Mouse (Mus musculus) forebrain, embryonic 16.5 days (tissue): ENCODE results near the gene Fgfr2. TPM values are rescaled to one million over a fixed set of nuclear protein-coding genes. Genes with fewer than 3 reads are reported as not detected.
A peak's percentile ranks its signal among the peaks of the same experiment; 100 is the strongest.

ENCODE experiments used
- ATAC-seq: fragments of 200-750 bp; cut with Nextera tagmentation; 2 replicates; pipeline ENCODE4 v1.8.0; 2017; ENCODE audit warnings: mild to moderate bottlenecking, moderate library complexity
- H3K27ac ChIP-seq: fragments of 300-500 bp; sonication (generic); 2 replicates; pipeline ENCODE4 v1.5.1; 2014; ENCODE audit warnings: low read length, control low read depth
- H3K27me3 ChIP-seq: fragments of 300-500 bp; sonication (generic); replicated peaks from 2 replicates; pipeline ENCODE4 v1.6.1; 2014; ENCODE audit warnings: low read length; ENCODE audit not compliant: control insufficient read depth, insufficient read depth
- H3K36me3 ChIP-seq: fragments of 300-500 bp; sonication (generic); 2 replicates; pipeline ENCODE4 v1.6.1; 2014; ENCODE audit not compliant: control insufficient read depth, insufficient read depth
- H3K4me1 ChIP-seq: fragments of 300-500 bp; sonication (generic); replicated peaks from 2 replicates; pipeline ENCODE4 v1.6.1; 2014; ENCODE audit warnings: low read length; ENCODE audit not compliant: control insufficient read depth, insufficient read depth
- H3K4me2 ChIP-seq: fragments of 300-500 bp; sonication (generic); 2 replicates; pipeline ENCODE4 v1.6.1; 2014; ENCODE audit warnings: mild to moderate bottlenecking, low read length, control low read depth
- H3K4me3 ChIP-seq: fragments of 300-500 bp; sonication (generic); replicated peaks from 2 replicates; pipeline ENCODE4 v1.5.1; 2014; ENCODE audit warnings: mild to moderate bottlenecking, low read length, control low read depth
- H3K9ac ChIP-seq: fragments of 300-500 bp; sonication (generic); replicated peaks from 2 replicates; pipeline ENCODE4 v1.6.1; 2014; ENCODE audit warnings: low read depth, low read length, control low read depth
- H3K9me3 ChIP-seq: fragments of 300-500 bp; sonication (generic); 2 replicates; pipeline ENCODE4 v1.6.1; 2016; ENCODE audit warnings: low read length; ENCODE audit not compliant: control insufficient read depth
- WGBS: fragments of 180-500 bp; shearing (Covaris S2); extraction: QIAGEN DNeasy Blood & Tissue Kit; methylation state at CpG from one replicate; pipeline ENCODE4 v1.1.7; 2014; 5-methylcytosine and 5-hydroxymethylcytosine counted together
- polyA plus RNA-seq: library from polyadenylated mRNA; unstranded; fragments of >200 nt; fragmentation: Nextera tagmentation; extraction: Ambion mirVana; gene quantifications from 2 replicates; pipeline ENCODE4 v1.2.1, GENCODE M21; 2015

Gene Fgfr2
- polyA plus RNA-seq, 1 experiment from 2014 or later: 39.2 TPM

- Histone ChIP-seq H3K9me3 (0 out of 2 replicates have a peak, but pooled peaks cover 2% of the 10 kb centered on the region), H3K27ac (peak overlapping the region; percentile 87), H3K36me3 (no peaks in the 10 kb centered on the region), H3K9ac (peak overlapping the region; percentile 84), H3K4me1 (peaks cover 51% of the 10 kb centered on the region), H3K4me3 (peak overlapping the region; percentile 75), H3K27me3 (no peaks in the 10 kb centered on the region), H3K4me2 (peak overlapping the region; percentile 87)
- ATAC-seq: peak; percentile 47
- under 1% methylated on average over 41 of the region's 41 CpGs for WGBS
Observed at GRCm38 (mm10) chr7:130264616-130265318, 2858.4 kb downstream of the Fgfr2 start.

- 1% methylated on average over 20 of the region's 20 CpGs for WGBS
Observed at GRCm38 (mm10) chr7:130263799-130264351, 2859.3 kb downstream of the Fgfr2 start.

DNA sequence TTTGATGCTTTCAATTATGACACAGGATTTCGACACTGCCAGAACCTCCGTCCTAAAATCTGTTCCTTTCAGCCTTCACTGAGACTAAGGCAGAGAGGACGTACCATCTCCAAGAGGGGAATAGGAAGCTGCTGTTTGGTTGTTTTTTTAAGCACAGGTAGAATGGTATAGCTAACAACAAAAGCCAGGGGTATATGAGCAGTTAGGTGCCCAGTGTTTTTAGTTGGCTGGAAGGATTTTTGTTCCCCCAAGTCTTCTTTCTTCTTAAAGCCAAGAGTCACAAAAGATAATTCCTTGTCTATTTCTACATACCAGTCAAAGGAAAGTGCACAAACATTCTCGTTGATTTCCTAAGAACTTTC is 2859.9 kb downstream of the Fgfr2 start:
- Histone ChIP-seq H3K4me3 (peak overlapping the region; percentile 75), H3K9ac (peak overlapping the region; percentile 84), H3K4me2 (peak overlapping the region; percentile 87), H3K27me3 (no peaks in the 10 kb centered on the region), H3K36me3 (no peaks in the 10 kb centered on the region), H3K9me3 (0 out of 2 replicates have a peak, but pooled peaks cover 2% of the 10 kb centered on the region), H3K27ac (peak overlapping the region; percentile 87), H3K4me1 (peaks cover 60% of the 10 kb centered on the region)
- WGBS: 10% methylated on average over 4 of the region's 4 CpGs
- no peak for ATAC-seq

More at GRCm38 (mm10) chr7:130263799-130264351, 2859.3 kb downstream of the Fgfr2 start:
- no peaks in the 10 kb centered on the region for H3K36me3 ChIP-seq
- peak overlapping the region; percentile 84 for H3K9ac ChIP-seq
- peak overlapping the region; percentile 87 for H3K4me2 ChIP-seq
- H3K27ac ChIP-seq: peak overlapping the region; percentile 87
- H3K4me1 ChIP-seq: peaks cover 58% of the 10 kb centered on the region
- no peaks in the 10 kb centered on the region for H3K27me3 ChIP-seq
- no peak for ATAC-seq
- peak overlapping the region; percentile 75 for H3K4me3 ChIP-seq
- H3K9me3 ChIP-seq: 0 out of 2 replicates have a peak, but pooled peaks cover 2% of the 10 kb centered on the region

- Histone ChIP-seq H3K4me1 (peaks cover 64% of the 10 kb centered on the region), H3K27ac (peak overlapping the region; percentile 68), H3K27me3 (no peaks in the 10 kb centered on the region), H3K9me3 (0 out of 2 replicates have a peak, but pooled peaks cover 2% of the 10 kb centered on the region), H3K4me2 (peak overlapping the region; percentile 87), H3K36me3 (no peaks in the 10 kb centered on the region), H3K4me3 (peak overlapping the region; percentile 75), H3K9ac (peak overlapping the region; percentile 84)
- no peak for ATAC-seq
- 8% methylated on average over 17 of the region's 17 CpGs for WGBS
Observed at GRCm38 (mm10) chr7:130262528-130263232, 2860.5 kb downstream of the Fgfr2 start.

DNA sequence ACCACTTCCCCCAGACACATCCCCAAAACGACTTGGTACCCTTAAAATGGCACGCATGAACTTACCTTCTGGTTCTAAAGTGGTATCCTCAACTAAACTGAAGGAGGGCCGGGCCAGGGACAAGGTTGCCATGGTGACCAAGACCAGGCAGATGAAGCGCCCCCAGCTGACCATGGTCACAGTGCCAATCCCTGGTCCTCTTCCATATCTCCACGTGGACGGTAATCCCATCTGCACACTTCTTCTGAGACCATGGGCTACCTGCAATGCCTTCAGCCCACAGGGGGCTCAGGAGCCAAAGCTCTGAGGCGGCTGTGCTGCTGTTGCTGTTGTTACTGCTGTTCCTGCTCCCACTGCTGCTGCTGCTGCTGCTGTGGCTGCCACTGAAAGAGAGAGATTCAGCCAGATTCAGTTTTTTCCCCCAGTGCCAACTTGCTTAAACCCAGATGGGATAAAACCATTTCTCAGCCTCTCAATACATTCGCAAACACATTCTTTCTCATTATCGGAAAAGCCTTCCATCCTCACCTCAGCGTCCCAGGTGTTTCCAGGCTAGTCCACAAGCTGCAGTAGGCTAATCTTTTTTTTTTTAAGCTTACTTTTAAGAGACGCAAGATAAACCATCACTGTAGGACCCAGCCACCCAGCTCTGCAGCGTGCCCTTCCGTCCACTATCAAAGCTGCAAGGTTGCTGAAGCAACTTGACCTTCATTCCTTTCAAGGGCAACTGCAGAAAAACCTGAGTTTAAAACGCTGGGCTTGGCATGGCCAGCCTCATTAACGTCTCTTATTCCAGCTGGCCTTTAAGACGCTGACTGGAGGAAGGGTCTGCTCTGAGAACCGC is 2861.2 kb downstream of the Fgfr2 start:
- 21% methylated on average over 17 of the region's 17 CpGs for WGBS
- Histone ChIP-seq H3K4me1 (peaks cover 68% of the 10 kb centered on the region), H3K27me3 (no peaks in the 10 kb centered on the region), H3K9ac (peak overlapping the region; percentile 46), H3K4me3 (peak overlapping the region; percentile 75), H3K36me3 (no peaks in the 10 kb centered on the region), H3K9me3 (no peaks in the 10 kb centered on the region), H3K27ac (peak overlapping the region; percentile 68), H3K4me2 (peak overlapping the region; percentile 87)
- ATAC-seq: no peak

- Histone ChIP-seq H3K9me3 (no peaks in the 10 kb centered on the region), H3K4me2 (peak overlapping the region; percentile 87), H3K4me1 (peaks cover 69% of the 10 kb centered on the region), H3K4me3 (peak overlapping the region; percentile 75), H3K36me3 (no peaks in the 10 kb centered on the region), H3K27ac (peak overlapping the region; percentile 68; the same call in 1 of the 2 replicates), H3K27me3 (no peaks in the 10 kb centered on the region), H3K9ac (peak overlapping the region; percentile 46)
- WGBS: 50% methylated on average over 20 of the region's 20 CpGs
- ATAC-seq: no peak
Observed at GRCm38 (mm10) chr7:130260905-130261683, 2862.1 kb downstream of the Fgfr2 start.

DNA sequence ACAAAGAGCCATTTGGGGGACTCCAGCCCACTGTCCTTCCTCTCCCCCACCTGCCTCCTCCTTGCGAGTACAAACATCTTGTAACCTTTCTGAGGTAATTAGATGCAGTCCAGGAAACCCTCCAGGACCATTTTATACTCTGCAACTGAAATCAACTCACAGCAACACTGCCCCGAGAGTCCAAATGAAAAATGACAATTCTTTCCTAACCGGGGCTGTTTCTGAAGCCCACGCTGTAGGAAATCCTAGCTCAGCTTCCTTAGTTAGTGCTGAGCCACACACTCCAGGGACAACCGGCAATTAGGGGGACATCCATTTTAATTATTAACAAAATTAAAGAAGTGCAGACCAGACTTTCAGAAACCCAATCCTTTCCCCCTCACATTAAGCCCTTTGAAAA is 2863.1 kb downstream of the Fgfr2 start:
- no peaks in the 10 kb centered on the region for H3K36me3 ChIP-seq
- WGBS: 16% methylated on average over 5 of the region's 5 CpGs
- no peaks in the 10 kb centered on the region for H3K27me3 ChIP-seq
- no peak overlapping the region; the same call in 1 of the 2 replicates for H3K27ac ChIP-seq
- H3K9me3 ChIP-seq: no peaks in the 10 kb centered on the region
- peaks cover 69% of the 10 kb centered on the region for H3K4me1 ChIP-seq
- no peak overlapping the region; the same call in 1 of the 2 replicates for H3K9ac ChIP-seq
- ATAC-seq: no peak
- H3K4me2 ChIP-seq: peak overlapping the region; percentile 87
- peak overlapping the region; percentile 75 for H3K4me3 ChIP-seq

GRCm38 (mm10) chr7:130258704-130259295 is 2864.3 kb downstream of the Fgfr2 start:
- H3K36me3 ChIP-seq: no peaks in the 10 kb centered on the region
- H3K4me2 ChIP-seq: peak overlapping the region; percentile 40
- no peaks in the 10 kb centered on the region for H3K27me3 ChIP-seq
- peak overlapping the region; percentile 12; the same call in 1 of the 2 replicates for H3K27ac ChIP-seq
- H3K4me1 ChIP-seq: peaks cover 62% of the 10 kb centered on the region
- ATAC-seq: 0 out of 2 replicates have a peak, but pooled peaks have one; percentile 16
- no peak overlapping the region for H3K9ac ChIP-seq
- H3K9me3 ChIP-seq: no peaks in the 10 kb centered on the region
- H3K4me3 ChIP-seq: no peak overlapping the region; the same call in 1 of the 2 replicates
- 17% methylated on average over 9 of the region's 9 CpGs for WGBS
